Mouse (Mus musculus) heart, embryonic 10.5 days (tissue): ENCODE results near the gene Mtrf1l. TPM values are rescaled to one million over a fixed set of nuclear protein-coding genes. Genes with fewer than 3 reads are reported as not detected.

Experiments used
- DNase-seq: peaks from one replicate; pipeline ENCODE4 v3.0.0-alpha.2; 2017; ENCODE audit warnings: low spot score
- H3K27ac ChIP-seq: fragments of 300-500 bp; sonication (generic); 2 replicates; pipeline ENCODE4 v1.5.1; 2016; ENCODE audit warnings: mild to moderate bottlenecking
- H3K27me3 ChIP-seq: fragments of 300-500 bp; sonication (generic); 2 replicates; pipeline ENCODE4 v1.6.1; 2016; ENCODE audit warnings: mild to moderate bottlenecking; ENCODE audit not compliant: poor library complexity, insufficient read depth, severe bottlenecking
- H3K36me3 ChIP-seq: fragments of 300-500 bp; sonication (generic); 2 replicates; pipeline ENCODE4 v1.6.1; 2016; ENCODE audit warnings: mild to moderate bottlenecking, moderate library complexity
- H3K4me1 ChIP-seq: fragments of 300-500 bp; sonication (generic); 2 replicates; pipeline ENCODE4 v1.6.1; 2016; ENCODE audit warnings: mild to moderate bottlenecking
- H3K4me3 ChIP-seq: fragments of 300-500 bp; sonication (generic); 2 replicates; pipeline ENCODE4 v1.5.1; 2016; ENCODE audit warnings: mild to moderate bottlenecking, moderate library complexity
- H3K9me3 ChIP-seq: fragments of 300-500 bp; sonication (generic); 2 replicates; pipeline ENCODE4 v1.6.1; 2016; ENCODE audit warnings: mild to moderate bottlenecking, moderate library complexity
- whole genome bisulfite sequencing: fragments of 180-500 bp; shearing (Covaris S2); methylation state at CpG from one replicate; pipeline ENCODE4 v1.1.7; 2016; 5-methylcytosine and 5-hydroxymethylcytosine counted together
- polyA plus RNA-seq: library from polyadenylated mRNA; unstranded; fragments of >200 nt; fragmentation: Nextera tagmentation; extraction: Ambion mirVana; gene quantifications from 2 replicates; pipeline ENCODE4 v1.2.1, GENCODE M21; 2016

The Mtrf1l gene
- polyA plus RNA-seq, 1 experiment from 2014 or later, result 13.5 TPM

GRCm38 (mm10) chr10:5824779-5825178, 1.1 kb upstream of the Mtrf1l start:
- Histone ChIP-seq H3K4me3 (peak overlapping the region; percentile 82), H3K27me3 (no peaks in the 10 kb centered on the region), H3K4me1 (peaks cover 9% of the 10 kb centered on the region), H3K9me3 (no peaks in the 10 kb centered on the region), H3K27ac (peak overlapping the region; percentile 93), H3K36me3 (peaks cover 13% of the 10 kb centered on the region; the same call in 1 of the 2 replicates)
- DNase-seq, result no peak
- WGBS, result 2% methylated on average over 3 of the region's 3 CpGs

DNA sequence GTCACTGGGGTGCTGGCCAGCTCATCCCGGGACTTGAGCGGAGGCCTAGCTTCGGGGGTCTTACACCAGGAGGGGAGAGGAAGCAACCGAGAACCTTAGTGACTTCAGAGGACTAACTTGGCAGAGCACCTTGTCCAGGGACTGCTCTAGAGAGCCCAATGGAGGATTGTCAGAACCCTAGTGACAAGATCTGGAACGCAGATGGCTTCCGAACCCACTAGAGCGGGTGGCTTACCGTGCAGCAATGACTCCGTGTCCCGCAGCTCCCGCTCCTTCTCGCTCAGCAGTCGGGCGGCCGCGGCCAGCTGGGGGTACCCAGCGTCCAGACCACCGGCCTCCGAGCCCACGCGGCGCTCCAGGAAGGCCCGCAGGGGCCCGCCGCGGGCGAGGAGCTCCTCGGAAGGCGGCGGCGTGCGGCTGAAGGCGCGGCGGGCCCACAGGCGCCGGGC, 395 bp downstream of the Mtrf1l start:
- Histone ChIP-seq H3K4me3 (peak overlapping the region; percentile 82), H3K9me3 (no peaks in the 10 kb centered on the region), H3K27ac (peak overlapping the region; percentile 93), H3K36me3 (peaks cover 28% of the 10 kb centered on the region), H3K4me1 (peaks cover 9% of the 10 kb centered on the region), H3K27me3 (no peaks in the 10 kb centered on the region)
- WGBS, result under 1% methylated on average over 37 of the region's 37 CpGs
- peak; percentile 81 for DNase-seq

DNA sequence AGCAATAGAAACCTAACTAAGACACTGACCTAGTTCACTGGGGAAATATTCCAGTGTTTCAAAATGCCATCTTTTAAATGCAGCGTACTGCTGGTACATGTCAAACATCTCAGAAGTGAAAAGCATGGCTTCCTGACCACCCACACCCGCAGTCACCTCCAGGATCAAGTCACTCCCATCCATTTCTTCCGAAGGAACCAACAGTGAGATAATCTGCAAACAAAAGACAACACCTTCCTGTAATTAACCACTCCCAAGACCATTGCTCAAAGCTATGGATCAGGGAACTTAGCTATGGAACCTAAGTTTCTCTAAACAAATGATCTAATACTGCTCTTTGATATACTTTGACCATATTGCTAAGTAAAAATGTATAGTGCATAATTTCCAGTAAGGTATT, 4.9 kb downstream of the Mtrf1l start:
- no peaks in the 10 kb centered on the region for H3K27me3 ChIP-seq
- H3K4me3 ChIP-seq, result no peak overlapping the region
- H3K4me1 ChIP-seq, result peaks cover 9% of the 10 kb centered on the region
- WGBS, result 89% methylated on average over 3 of the region's 3 CpGs
- H3K27ac ChIP-seq, result no peak overlapping the region
- DNase-seq, result no peak
- H3K36me3 ChIP-seq, result peaks cover 70% of the 10 kb centered on the region
- H3K9me3 ChIP-seq, result no peaks in the 10 kb centered on the region

GRCm38 (mm10) chr10:5815968-5816367, 7.7 kb downstream of the Mtrf1l start:
- H3K4me1 ChIP-seq, result no peaks in the 10 kb centered on the region
- H3K36me3 ChIP-seq, result peaks cover 87% of the 10 kb centered on the region
- H3K27ac ChIP-seq, result no peak overlapping the region
- no peak overlapping the region for H3K4me3 ChIP-seq
- no peaks in the 10 kb centered on the region for H3K9me3 ChIP-seq
- 94% methylated on average over 2 of the region's 2 CpGs for WGBS
- H3K27me3 ChIP-seq, result no peaks in the 10 kb centered on the region
- no peak for DNase-seq

- Histone ChIP-seq H3K4me3 (no peak overlapping the region), H3K27me3 (no peaks in the 10 kb centered on the region), H3K4me1 (no peaks in the 10 kb centered on the region), H3K9me3 (no peaks in the 10 kb centered on the region), H3K27ac (no peak overlapping the region), H3K36me3 (peaks cover 69% of the 10 kb centered on the region)
- no peak for DNase-seq
- 92% methylated on average over 11 of the region's 11 CpGs for WGBS
These were observed 10.0 kb downstream of the Mtrf1l start for GRCm38 (mm10) chr10:5813724-5814123.

- WGBS, result 80% methylated on average over 2 of the region's 2 CpGs
These were observed 16.0 kb downstream of the Mtrf1l start for GRCm38 (mm10) chr10:5807683-5808082.

GRCm38 (mm10) chr10:5806996-5807395, 16.7 kb downstream of the Mtrf1l start:
- Histone ChIP-seq H3K27ac (peak overlapping the region; percentile 95; the same call in 1 of the 2 replicates), H3K4me3 (no peak overlapping the region), H3K4me1 (peaks cover 8% of the 10 kb centered on the region), H3K36me3 (peaks cover 15% of the 10 kb centered on the region), H3K27me3 (no peaks in the 10 kb centered on the region), H3K9me3 (no peaks in the 10 kb centered on the region)
- WGBS, result 79% methylated on average over 4 of the region's 4 CpGs
- DNase-seq, result no peak

More at GRCm38 (mm10) chr10:5807683-5808082, 16.0 kb downstream of the Mtrf1l start:
- no peak for DNase-seq
- Histone ChIP-seq H3K9me3 (no peaks in the 10 kb centered on the region), H3K36me3 (peaks cover 15% of the 10 kb centered on the region), H3K4me1 (peaks cover 4% of the 10 kb centered on the region), H3K4me3 (no peak overlapping the region), H3K27me3 (no peaks in the 10 kb centered on the region), H3K27ac (no peak overlapping the region)

DNA sequence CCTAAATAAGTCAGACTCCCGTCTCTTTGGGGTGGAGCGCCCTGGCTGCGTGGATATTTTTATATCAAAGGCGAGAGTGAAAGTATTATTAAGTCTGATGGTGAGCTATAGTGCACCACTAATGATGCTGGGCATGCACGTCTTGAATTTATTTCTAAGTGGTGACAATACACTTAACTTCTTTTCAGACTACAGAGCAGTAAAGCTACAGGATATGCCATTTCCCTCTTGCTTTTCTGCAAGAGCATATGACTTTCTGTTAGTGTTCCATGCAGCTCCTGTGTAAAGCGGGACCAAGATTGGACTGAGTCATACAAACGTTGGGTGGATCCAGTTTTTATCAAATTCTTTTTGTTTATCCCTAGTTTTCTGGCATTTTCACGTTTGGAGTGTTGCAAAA, 17.3 kb downstream of the Mtrf1l start:
- WGBS, result 18% methylated on average over 8 of the region's 8 CpGs
- H3K4me1 ChIP-seq, result peaks cover 8% of the 10 kb centered on the region
- H3K27ac ChIP-seq, result peak overlapping the region; percentile 95

DNA sequence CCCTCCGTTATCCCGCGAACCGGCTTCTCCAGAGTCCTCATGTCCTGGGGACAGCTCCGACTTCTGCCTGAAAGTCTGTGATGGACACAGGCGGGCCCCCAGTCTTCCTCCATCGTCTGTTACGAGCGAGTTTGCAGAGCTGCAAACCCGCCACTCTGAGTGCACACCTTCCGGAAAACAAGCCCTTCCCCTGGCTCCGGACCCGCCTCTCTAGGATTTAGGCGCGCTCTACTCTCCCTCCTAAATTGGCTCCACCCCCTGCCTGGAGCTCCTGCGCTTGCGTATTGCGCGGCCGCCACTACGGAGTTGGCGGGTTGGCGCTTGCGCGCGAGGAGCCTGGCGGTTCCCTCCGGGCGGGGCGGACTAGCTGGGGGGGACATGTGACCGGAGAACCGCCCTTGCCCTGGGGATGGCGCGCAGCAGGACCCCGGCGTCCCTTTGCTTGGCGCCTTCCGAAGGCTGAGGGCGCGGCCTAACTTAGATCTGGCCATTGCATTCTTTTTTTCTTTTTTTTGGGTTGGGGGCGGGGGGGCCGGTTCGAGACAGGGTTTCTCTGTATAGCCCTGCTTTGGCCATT, 17.9 kb downstream of the Mtrf1l start:
- peak; percentile 99 for DNase-seq
- Histone ChIP-seq H3K27me3 (no peaks in the 10 kb centered on the region), H3K4me3 (peak overlapping the region; percentile 83), H3K4me1 (peaks cover 8% of the 10 kb centered on the region), H3K27ac (peak overlapping the region; percentile 95), H3K9me3 (no peaks in the 10 kb centered on the region), H3K36me3 (peaks cover 21% of the 10 kb centered on the region)
- WGBS, result under 1% methylated on average over 43 of the region's 43 CpGs

More for the DNA sequence above, 17.3 kb downstream of the Mtrf1l start:
- no peaks in the 10 kb centered on the region for H3K27me3 ChIP-seq
- peak overlapping the region; percentile 83 for H3K4me3 ChIP-seq
- no peak for DNase-seq
- H3K36me3 ChIP-seq, result peaks cover 15% of the 10 kb centered on the region
- H3K9me3 ChIP-seq, result no peaks in the 10 kb centered on the region

GRCm38 (mm10) chr10:5805243-5805730, 18.4 kb downstream of the Mtrf1l start, which contains the start of gene Fbxo5:
Gene Fbxo5 (minus strand): TSS chr10:5805600.
- Histone ChIP-seq H3K4me1 (peaks cover 8% of the 10 kb centered on the region), H3K36me3 (peaks cover 26% of the 10 kb centered on the region), H3K9me3 (no peaks in the 10 kb centered on the region), H3K27me3 (no peaks in the 10 kb centered on the region), H3K4me3 (peak within 1 kb of the TSS; percentile 83), H3K27ac (peak within 1 kb of the TSS; percentile 95)
- WGBS, result under 1% methylated on average over 42 of the region's 42 CpGs
- DNase-seq, result peak; percentile 99

- no peaks in the 10 kb centered on the region for H3K9me3 ChIP-seq
- peaks cover 32% of the 10 kb centered on the region for H3K36me3 ChIP-seq
- H3K4me1 ChIP-seq, result peaks cover 8% of the 10 kb centered on the region
- peak overlapping the region; percentile 95 for H3K27ac ChIP-seq
- H3K27me3 ChIP-seq, result no peaks in the 10 kb centered on the region
- 1% methylated on average over 24 of the region's 24 CpGs for WGBS
- peak overlapping the region; percentile 83 for H3K4me3 ChIP-seq
- DNase-seq, result peak; percentile 84
These were observed 19.0 kb downstream of the Mtrf1l start for GRCm38 (mm10) chr10:5804691-5805156.

DNA sequence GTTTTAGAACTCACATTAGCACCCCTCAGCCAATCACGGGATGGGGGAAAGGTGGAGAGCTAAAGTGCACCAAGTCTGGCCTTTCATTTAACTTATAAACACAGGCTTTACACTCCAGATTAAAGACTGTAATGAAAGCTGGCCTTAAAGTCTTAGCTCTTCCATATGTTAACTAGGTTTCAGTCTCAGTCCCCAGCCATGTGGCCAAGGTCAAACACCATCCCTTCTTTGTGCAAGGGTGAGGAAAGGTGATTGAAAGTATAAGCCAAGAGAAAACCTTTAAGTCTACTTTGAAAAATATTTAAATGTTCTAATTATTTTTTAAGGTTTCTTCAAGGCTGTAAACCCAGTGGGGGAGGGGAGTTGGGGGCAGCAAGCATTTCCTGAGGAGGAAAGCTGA, 20.0 kb downstream of the Mtrf1l start:
- 14% methylated on average over 1 of the region's 1 CpGs for WGBS
- H3K9me3 ChIP-seq, result no peaks in the 10 kb centered on the region
- H3K4me3 ChIP-seq, result peak overlapping the region; percentile 83
- no peaks in the 10 kb centered on the region for H3K27me3 ChIP-seq
- no peak for DNase-seq
- H3K27ac ChIP-seq, result peak overlapping the region; percentile 95
- peaks cover 8% of the 10 kb centered on the region for H3K4me1 ChIP-seq
- peaks cover 39% of the 10 kb centered on the region for H3K36me3 ChIP-seq

DNA sequence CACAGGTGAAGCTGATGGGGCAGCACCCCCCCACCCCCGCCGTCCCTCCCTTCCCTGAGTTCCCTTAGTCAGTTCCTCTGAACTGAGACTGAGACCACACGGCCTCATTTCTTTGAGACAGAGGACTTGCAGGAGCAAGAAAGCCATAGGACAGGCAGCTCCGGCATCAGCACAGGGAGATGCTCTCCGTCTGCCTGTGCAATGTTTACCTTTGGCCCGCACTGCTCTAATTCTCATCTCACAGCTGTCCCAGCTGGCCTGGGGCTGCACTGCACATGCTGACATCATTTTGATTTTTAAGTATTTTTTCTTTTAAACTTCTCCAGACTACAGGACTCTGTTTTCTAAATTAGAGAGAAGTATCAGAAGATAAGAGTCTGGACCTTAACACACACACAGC, 20.8 kb downstream of the Mtrf1l start:
- H3K4me3 ChIP-seq, result peak overlapping the region; percentile 83
- no peaks in the 10 kb centered on the region for H3K27me3 ChIP-seq
- H3K9me3 ChIP-seq, result no peaks in the 10 kb centered on the region
- WGBS, result 44% methylated on average over 6 of the region's 6 CpGs
- H3K36me3 ChIP-seq, result peaks cover 48% of the 10 kb centered on the region
- DNase-seq, result no peak
- H3K4me1 ChIP-seq, result peaks cover 8% of the 10 kb centered on the region
- no peak overlapping the region for H3K27ac ChIP-seq
